Mouse (Mus musculus): Measurements from ENCODE around the gene Phf1. TPM values are rescaled to one million over a fixed set of nuclear protein-coding genes. Genes with fewer than 3 reads are reported as not detected.

Gene Phf1
- total RNA-seq, 4 experiments from 2014 or later = 15.4 to 20.7 (median 16.1) TPM

DNA sequence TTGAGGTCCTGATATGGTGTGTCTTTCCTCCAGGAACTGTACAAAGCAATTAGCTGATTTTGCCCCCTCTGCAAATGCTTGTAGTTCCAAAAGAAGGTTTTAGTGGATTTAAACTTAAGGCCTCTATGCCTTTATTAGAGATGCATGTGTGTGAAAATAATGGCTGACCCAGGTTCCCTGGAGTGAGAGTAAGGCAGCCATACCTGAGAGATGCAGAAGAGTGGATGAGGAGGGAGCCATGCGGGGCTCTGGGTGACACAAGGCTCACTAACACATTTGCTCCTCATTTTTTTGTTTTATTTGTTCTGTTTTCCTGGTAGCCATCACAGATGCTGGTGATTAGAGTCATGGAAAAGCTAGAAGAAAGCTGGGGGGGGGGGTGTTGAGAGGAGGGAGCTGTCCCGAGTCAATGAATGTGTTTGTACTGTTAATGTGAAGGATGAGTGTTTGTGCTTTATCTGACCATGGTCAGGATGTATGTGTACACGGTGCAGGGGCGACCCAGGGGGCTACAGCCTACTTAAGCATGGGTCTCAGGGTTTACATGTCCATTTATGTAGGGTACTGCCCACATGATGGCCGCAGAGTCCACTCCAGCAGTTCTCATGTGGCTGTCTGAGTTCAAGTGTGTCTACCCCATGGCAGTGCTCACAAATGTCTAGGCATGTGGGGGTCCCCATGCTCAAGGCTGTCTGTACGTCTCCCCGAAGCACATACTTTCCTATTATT, 17.9 kb downstream of the Phf1 start:
- no peak for DNase-seq (ENCODE audit: low spot score)

DNA sequence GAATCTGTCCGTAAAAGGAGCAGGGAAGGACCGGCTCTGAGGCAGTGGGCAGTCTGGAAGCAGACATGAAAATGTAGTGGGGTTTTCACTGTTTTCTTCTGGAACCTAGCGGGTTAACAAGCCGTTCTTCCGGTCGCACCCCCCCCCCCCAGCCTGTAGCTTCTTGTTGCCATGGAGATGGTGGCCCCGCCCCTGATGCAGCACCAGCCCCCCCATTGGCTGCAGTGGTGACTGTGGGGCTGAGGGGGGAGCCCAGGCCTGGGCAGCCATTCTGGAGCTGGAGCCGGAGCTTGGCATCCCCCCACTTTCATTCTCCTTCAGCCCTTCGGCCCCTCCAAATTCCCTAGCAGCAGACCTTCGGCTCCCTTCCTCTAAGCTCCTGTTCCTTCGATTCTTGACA, 18.6 kb downstream of the Phf1 start:
- no peak for DNase-seq (ENCODE audit: low spot score)

DNA sequence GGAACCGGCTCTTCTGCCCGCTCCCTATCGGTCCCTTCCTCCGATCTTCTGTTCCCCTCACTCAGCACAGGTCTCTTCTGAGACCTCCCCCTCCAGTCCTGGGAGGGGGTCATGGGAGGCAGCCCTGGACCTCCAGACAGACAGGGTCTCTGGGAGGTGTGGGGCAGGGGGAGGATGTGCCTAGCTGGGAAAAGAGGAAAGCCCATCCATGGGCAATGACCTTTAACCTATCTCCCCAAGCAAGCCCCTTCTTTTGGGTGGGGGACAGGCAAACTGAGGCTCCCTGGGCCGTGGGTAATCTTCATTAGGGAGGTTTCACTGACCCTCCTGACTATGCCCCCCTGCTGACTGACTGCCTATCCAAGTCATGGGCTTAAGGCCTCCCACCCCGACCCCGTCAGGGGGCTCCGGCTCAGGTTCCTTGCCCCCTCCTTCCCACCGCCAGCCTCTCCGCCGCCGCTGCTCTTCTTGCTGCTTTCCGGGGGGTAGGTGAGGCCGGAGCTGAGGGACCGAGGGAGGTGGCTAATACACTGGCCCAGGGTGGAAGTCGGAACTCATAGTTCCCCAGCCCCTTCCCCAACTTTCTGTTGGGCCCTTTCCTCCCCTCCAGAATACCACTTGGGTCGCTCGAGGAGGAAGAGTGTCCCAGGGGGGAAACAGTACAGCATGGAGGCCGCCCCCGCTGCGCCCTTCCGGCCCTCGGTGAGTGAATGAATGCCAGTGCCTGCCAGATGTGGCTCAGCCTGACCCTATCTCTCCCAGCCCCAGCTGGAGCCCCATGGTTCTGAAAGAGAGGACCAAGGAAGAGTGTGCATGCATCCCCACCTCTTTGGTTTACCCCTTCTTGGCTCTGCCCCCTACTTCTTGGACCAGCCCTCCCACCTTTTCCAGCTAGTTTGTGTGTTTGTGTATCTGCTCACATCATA, 19.4 kb downstream of the Phf1 start:
- no peak for DNase-seq (ENCODE audit: low spot score)

DNA sequence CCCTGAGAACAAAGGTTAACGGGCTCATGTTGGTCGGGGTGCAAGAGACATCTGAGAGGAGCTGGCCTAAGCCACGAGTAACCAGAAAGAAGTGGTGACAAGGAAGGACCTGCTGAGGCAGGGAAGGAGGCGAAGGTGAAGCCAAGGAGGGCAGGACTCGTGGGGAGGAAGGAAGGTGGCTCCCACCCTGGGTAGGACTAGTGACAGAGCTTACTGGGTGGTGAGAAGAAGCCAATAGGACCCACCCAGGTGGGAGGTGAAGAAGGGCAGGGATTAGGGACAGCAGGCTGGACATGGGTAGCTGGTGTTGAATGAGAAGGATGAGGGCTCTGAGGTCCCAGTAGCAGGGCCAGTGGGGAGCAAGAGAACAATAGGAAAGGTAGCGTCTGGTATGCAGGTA, 20.3 kb downstream of the Phf1 start:
- no peak for DNase-seq (ENCODE audit: low spot score)

DNA sequence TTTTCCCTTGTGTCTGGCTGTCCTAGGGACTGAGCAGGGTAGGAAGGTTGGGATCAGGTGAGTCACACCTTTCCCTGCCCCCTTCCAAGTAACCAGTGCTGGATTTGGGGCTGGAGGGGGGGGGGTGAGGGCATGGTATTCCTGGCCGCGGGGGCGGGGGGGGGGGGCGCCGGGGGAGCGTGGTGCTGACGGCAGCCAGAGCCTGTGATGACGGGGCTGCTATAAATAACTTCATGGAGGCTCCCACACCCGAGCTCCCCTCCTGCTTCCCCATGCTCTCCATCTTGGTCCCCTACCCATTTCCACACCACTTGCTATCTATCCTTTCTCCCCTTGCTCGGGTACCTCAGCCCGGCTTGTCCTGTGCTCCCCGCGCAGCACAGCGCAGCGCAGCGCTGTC, 20.9 kb downstream of the Phf1 start:
- DNase-seq (ENCODE audit: low spot score) = no peak

DNA sequence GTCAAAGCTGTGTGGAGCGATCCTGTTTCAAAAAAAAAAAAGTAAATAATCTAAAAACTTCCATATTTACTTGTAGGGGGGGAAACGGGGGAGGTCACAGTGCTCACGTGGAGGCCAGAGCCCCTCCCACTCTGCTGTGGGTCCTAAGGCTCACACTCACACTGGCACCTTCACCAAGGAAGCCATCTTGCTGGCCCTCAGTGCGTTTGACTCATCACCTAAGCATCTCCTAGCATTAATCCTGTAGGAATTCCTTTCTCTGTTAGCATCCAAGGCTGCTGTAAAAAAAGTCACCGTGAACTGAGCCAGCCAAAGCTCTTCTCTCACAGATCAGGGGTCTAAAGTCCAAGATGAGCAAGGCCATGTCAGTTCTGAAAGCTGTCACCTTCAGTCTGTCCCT, 23.5 kb downstream of the Phf1 start:
- no peak for DNase-seq (ENCODE audit: low spot score)

DNA sequence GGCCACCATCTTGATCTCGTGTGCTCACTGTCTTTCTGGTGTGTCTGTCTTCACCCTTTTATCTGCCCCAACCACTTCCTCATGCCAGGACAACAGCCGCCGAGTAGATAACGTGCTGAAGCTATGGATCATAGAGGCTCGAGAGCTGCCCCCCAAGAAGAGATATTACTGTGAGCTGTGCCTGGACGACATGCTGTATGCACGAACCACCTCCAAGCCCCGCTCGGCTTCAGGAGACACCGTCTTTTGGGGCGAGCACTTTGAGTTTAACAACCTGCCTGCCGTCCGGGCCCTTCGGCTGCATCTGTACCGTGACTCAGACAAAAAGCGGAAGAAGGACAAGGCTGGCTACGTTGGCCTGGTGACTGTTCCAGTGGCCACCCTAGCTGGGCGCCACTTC, 24.0 kb downstream of the Phf1 start:
- no peak for DNase-seq (ENCODE audit: low spot score)

DNA sequence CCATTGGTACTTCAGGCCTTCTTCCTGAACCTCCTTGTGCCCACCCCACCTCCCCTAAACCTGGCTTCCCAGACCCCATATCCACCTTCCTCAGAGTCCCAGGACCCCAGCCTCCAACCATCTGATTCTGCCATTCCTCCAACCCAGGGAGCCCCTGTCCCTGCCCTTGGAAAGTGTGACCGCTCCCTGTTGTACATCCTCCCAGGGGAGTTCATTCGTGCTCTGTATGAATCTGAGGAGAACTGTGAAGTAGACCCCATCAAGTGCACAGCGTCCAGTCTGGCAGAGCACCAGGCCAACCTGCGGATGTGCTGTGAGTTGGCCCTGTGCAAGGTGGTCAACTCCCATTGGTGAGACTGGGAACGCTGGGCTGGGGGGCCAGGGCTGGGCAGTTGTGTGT, 25.0 kb downstream of the Phf1 start:
- DNase-seq (ENCODE audit: low spot score) = no peak

DNA sequence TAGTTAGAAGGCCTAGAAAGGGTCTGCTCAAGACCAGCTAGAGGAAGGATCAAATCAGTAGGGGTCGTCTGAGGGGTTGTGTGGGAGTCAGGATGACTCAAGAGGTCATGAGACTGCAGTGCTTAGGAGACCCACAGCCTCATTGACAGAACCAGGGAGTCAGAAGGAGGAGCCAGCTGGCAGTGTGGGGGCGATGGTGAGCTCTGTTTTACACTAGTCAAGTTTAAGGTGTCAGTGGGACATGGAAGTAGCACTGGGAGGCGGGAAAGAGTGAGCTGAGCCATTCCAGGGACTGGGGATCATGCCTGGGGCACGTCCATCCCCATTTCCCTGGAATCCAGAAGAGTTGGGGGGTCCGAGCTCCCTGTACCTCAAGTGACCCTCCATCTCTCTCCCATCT, 26.0 kb downstream of the Phf1 start:
- no peak for DNase-seq (ENCODE audit: low spot score)

DNA sequence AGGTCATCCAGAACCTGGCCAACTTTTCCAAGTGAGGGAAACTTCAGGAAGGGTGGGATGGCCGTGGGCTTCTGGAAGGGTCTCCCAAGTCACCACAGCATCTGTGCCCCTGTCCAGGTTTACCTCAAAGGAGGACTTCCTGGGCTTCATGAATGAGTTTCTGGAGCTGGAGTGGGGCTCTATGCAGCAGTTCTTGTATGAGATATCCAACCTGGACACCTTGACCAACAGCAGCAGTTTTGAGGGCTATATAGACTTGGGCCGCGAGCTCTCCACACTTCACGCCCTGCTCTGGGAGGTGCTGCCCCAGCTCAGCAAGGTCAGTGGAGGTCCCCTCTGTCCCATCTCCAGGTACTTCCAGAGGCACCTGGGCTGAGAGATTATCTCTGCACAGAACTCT, 27.0 kb downstream of the Phf1 start:
- no peak for DNase-seq (ENCODE audit: low spot score)

DNA sequence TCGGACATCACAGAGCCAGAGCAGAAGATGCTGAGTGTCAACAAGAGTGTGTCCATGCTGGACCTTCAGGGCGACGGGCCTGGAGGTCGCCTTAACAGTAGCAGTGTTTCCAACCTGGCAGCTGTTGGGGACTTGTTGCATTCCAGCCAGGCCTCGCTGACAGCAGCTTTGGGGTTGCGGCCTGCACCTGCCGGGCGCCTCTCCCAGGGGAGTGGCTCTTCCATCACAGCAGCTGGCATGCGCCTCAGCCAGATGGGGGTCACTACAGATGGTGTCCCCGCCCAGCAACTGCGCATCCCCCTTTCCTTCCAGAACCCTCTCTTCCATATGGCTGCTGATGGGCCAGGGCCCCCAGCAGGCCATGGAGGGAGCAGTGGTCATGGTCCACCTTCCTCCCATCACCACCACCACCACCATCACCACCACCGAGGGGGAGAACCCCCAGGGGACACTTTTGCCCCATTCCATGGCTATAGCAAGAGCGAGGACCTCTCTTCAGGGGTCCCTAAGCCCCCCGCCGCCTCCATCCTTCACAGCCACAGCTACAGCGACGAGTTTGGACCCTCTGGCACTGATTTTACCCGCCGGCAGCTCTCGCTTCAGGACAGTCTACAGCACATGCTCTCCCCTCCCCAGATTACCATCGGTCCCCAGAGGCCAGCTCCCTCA, 28.9 kb downstream of the Phf1 start:
- no peak for DNase-seq (ENCODE audit: low spot score)

DNA sequence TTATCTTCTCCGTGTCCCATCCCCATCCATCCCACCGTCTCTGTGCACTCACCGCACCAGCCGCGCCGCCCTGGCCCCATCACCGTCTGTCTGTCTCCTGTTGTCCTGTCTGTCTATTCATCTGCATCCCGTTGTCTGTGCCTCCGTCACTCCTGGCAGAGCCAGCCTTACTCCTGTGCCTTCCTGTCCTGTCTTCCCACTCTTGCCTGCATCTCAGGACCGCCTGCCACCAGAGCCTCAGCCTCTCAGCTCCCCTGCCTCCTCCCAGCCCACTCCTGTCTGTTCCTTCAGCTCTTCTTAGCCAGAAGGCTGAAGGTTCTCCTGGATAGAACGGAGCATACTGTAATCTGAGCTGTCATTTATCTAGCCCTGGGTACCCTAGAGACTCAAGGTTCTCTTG, 34.1 kb downstream of the Phf1 start:
- DNase-seq (ENCODE audit: low spot score) = no peak

DNA sequence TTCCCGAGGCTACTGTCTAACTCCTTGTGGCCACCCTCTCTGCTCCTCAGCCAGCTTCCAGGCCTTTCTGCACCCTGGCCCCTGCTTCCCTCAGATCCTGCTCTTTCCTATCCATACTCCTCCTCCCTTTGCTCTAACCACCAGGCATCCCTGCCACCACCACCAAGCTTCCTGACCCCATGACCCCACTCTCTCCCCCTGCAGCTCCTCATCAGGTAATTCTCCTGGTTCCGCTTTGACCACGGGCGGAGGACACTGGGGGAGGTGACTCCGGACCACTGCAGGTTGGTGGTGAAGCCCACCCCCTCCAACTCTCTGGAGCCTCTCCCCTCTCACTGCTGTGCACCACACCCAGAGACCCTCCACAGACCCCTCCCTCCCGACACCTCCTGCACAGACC, 34.6 kb downstream of the Phf1 start:
- DNase-seq (ENCODE audit: low spot score) = no peak

DNA sequence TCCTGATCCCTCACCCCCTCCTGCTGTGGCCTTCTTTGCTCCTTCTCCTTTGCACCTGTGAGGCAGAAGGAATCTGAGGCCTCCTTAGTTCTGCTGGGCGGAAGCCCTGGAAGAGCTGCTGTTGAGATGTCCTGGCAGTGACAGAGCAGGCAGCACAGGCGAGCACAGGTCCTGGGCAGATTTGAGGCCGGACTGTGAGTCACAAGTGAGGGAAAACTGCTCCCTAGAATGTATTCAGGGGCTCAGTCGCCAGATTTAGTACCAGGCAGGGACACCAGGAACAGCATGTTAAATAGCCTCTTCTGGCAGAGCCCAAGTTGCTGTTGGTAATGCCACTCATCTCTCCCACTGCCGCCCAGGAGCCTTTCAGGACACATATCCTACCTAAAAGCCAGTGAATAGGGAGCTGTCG, 35.4 kb downstream of the Phf1 start:
- no peak for DNase-seq (ENCODE audit: low spot score)

DNA sequence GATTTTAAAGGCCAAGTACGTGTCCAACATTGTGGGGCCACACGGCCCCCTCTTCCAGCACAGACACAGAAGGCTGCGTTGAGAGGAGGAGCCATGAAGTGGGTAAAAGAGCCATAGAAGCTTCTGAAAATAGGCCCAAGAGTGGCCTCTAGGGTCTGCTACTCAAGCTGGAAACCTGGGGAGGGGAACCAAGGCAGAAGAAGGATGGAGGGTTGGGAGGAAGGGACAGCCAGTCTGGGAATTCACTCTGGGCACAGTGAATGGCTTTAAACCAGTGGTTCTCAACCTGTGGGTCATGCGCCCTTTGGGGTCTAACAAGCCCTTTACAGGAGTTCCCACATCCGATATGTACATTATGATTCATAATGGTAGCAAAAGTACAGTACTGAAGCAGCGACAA, 36.4 kb downstream of the Phf1 start:
- no peak for DNase-seq (ENCODE audit: low spot score)

DNA sequence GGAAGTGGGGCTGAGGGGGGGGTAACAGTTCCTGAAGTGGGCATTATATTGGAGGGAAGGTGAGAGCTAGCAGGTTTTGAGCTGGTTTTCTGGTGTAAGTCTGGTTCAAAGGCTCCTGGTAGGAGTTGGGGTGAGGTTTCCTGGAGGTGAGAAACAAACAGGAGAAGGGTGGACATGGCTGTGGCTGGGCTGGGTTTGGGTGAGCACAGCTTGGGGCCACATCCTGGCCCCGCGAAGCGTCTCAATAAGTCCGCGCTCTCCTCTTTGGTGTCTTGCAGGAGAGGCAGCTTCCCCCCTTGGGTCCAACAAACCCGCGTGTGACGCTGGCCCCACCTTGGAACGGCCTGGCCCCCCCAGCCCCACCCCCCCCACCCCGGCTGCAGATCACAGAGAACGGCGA, 37.4 kb downstream of the Phf1 start:
- no peak for DNase-seq (ENCODE audit: low spot score)

DNA sequence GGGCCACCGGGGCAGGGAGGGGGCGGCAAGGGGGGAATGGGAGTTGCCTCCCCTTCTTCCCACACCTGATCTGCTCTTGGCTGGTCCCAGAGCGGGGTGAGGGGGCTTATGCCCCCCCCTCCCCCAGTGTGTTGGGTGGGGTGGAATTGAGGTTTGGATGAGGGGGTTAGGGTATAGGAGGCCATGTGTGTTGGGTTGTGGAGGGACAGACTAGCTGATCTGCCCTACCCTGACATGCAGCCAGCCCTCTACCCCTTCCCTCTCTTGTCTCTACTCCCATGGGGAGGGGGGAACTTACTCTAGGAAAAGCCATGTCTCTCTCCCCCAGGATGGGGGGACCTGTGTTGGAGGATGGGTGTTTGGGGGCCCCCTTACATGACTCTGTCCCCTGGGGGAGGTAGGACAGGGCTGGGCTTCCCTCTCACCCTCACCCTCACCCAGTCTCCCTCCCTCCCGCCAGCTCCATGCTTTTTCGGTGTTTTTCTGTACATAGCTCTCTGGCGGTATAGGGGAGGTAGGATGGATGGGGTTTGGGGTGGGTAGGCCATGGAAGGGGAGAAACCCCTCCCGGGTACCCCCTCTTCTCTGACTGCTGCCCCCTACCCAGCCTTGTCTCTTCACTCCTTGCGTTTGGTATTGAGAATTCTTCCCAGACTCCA, 38.5 kb downstream of the Phf1 start:
- DNase-seq (ENCODE audit: low spot score) = no peak

DNA sequence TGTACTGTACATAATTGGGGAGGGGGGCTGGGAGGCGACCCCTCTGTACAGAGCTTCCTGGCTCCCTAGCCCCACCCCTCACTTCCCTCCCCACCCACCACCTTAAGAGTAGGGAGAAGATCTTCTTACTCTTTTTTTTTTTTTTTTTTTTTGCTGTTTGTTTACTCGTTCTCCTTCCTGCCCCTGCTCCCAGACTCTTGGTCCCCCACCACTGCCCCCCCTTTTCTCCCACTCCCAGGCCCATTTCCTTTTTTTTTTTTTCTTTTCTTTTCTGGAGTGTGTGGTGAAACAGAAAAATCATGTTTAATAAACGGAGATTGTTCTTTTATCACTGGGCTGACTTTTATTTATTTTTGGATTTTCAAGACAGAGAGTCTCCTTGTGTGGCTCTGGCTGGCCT, 39.3 kb downstream of the Phf1 start:
- no peak for DNase-seq (ENCODE audit: low spot score)

DNA sequence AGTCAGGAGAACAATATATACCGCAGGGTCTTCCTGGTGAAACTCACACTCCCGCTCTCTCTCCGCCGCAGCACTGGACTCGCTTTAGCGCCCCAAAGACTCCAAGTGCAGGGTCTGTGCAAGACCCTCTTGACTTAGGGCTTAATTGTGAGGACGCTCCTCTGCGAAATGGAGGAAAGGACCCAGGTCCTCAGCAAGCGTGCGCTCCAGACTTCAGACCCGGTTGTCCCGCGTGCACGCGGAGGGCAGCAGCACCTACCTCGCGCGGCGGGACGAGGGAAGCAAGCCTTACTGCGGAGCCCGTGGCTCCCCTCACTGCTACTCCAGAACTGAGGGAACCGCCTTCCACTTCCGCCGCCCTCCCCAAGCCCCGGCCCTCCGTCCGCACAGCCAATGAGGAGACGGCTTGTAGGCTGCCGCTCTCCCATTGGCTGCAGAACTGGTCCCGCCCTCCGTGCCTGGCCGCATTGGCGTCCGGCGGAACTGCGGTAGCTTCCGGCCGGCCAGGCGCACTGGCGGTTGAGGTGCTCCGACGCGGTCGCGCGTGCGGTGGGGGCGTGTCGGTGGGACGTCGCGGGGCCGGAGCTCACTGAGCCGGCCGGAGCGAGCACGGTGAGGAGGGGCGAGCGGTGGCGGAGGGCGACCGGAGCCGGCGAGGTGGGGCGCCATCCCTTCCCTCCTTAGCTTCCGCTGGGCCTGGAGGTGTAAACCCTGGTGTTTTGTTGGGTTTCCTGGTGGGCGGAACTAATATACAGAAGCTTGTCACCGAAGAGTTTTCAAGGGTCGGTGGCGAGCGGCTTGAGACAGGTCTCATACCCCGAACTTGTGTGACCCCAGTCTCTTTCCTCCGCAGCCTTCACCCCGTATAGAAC, 40.1 kb downstream of the Phf1 start, which contains the start of gene Zbtb9:
TSS of gene Zbtb9 (plus strand) at position 465 of the 872 bp plus-strand sequence.
- peak; percentile 93 for DNase-seq (ENCODE audit: low spot score)

DNA sequence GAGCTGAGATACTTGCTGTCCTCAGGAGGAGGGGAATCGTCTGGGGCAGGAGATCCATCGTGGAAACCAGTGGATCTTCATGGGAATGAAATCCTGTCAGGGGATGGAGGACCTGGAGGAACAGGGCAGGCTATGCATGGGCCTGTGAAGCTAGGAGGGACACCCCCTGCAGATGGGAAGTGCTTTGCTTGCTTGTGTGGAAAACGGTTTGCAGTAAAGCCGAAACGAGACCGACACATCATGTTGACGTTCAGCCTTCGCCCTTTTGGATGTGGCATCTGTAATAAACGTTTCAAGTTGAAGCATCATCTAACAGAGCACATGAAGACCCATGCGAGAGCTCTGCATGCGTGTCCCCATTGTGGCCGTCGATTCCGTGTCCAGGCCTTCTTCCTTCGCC, 41.7 kb downstream of the Phf1 start:
- DNase-seq (ENCODE audit: low spot score) = no peak

DNA sequence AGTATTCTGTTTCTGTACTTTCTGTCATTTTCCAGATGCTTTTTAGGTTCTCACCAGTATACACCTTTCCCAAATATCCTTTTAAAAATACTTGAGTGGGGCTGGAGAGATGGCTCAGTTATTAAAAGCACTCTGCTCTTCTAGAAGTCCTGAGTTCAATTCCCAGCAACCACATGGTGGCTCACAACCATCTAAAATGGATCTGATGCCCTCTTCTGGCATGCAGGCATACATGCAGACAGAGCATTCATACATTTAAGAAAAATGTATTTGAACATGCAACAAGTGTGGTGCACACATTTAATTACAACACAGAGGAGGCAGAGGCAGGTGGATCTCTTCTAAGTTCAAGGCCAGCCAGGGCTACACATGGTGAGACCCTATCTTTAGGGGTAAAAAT, 42.6 kb downstream of the Phf1 start:
- no peak for DNase-seq (ENCODE audit: low spot score)
